Mouse (Mus musculus) fat pad, adult 2 months (tissue): ENCODE measurements around the gene Stub1.

Experiments
- DNase-seq: peaks from one replicate; pipeline ENCODE4 v3.0.0-alpha.2; 2011; ENCODE audit warnings: low read depth, low spot score; ENCODE audit errors: extremely low read depth

The Stub1 gene

GRCm38 (mm10) chr17:25791843-25792527, 41.2 kb downstream of the Stub1 start:
- peak; percentile 19 for DNase-seq

GRCm38 (mm10) chr17:25791320-25791842, 41.8 kb downstream of the Stub1 start:
- no peak for DNase-seq

DNA sequence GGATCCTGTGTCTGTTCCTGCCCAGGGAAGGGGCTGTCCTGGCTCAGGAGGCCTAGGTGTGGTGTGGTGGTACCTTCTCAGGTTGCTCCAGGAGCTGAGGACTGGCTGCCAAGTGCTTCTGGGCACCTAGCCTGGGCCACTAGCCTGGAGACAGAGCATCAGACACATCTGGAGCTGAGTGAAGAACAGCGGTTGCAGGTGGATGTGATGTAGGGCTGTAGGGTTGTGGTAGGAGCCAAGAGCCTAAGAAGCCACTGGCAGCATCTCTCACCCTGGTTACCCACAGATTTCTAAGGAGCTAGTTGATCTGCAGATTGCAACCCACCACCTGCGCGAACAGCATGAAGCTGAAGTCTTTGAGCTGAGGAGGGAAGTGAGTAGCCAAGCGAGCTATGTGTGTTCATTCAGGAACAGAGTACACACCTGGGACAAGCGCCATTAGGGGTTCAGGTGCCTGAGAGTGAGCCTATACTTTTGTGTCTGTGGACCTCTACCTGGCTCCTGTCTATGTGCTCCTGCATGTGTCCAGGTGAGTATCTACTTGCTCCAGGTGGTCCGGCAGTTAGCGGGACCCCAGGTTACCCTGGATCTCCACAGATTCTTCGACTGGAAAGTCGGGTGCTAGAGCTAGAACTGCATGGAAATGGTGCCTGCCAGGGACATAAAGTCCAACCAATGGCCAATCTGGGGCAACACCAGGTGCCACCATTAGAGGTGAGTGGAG, 46.3 kb downstream of the Stub1 start:
- no peak for DNase-seq

- no peak for DNase-seq
Measured at GRCm38 (mm10) chr17:25786280-25786679, 46.9 kb downstream of the Stub1 start, which contains the start of gene Ccdc78. Gene Ccdc78 (plus strand): TSS chr17:25786580.

- no peak for DNase-seq
Measured at GRCm38 (mm10) chr17:25785281-25785745, 47.9 kb downstream of the Stub1 start, which contains the start of gene Haghl. Gene Haghl (minus strand): TSS chr17:25785673.

DNA sequence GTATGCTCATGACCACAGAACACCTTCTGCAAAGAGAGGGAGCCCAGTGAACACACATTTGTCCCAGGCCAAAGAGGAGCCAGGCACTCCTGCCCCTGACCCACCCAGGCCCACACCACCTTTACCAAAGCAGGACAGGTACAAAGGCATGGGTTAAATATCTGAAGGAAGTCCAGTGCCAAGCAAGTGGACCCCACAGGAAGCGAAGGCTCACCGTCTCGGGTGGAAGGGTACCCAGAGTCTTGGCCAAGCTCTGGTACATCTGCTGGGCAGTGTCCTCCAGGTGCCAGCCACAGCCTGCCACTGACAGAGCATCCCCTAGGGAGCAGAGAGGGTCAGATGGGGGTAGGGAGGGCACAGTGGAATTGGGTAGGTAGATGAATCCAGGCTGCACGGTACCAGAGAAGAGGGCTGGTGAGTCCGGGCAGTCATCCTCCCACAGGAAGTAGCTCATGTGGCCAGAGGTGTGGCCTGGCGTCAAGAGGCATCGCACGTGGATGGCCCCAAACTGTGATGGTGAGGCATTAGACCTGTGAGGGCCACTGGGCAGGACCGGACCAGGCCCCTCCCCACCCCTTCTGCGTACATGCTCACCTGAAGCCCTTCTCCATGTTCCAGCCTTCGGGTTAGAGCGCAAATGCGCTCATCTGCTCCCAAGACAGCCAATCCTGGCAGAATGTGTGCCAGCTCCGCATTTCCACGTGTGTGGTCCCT, 49.2 kb downstream of the Stub1 start:
- no peak for DNase-seq

GRCm38 (mm10) chr17:25783086-25783485, 50.1 kb downstream of the Stub1 start:
- DNase-seq = no peak

DNA sequence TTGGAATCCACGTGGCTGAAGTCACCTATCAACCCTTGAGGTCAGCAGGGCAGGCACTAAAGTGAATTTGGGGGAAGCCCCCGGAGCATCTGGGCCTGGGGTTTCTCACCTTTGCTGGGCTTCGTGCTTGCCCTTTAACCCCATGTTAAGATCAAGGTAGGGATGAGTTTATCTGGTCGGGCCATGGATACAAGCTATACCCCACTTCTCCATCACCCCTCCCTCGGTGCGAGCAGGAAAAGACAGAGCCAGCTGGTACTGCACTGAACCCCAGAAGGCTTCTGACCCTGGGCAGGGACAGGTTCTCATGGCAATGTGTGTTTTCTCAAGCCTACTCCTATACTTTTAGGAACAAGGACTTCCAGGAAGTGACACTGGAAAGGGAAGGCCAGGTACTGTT, 51.9 kb downstream of the Stub1 start:
- DNase-seq = no peak
